Mouse (Mus musculus) heart, embryonic 11.5 days (tissue): ENCODE measurements around the gene Actn4. TPM values are rescaled to one million over a fixed set of nuclear protein-coding genes. Genes with fewer than 3 reads are reported as not detected.

Experiments
- ATAC-seq: fragments of 200-750 bp; cut with Nextera tagmentation; replicated peaks from 2 replicates; pipeline ENCODE4 v1.8.0; 2017; ENCODE audit warnings: moderate library complexity; ENCODE audit not compliant: insufficient number of reproducible peaks, low FRiP score, low TSS enrichment
- H3K27ac ChIP-seq: fragments of 300-500 bp; sonication (generic); 2 replicates; pipeline ENCODE4 v1.5.1; 2014; ENCODE audit warnings: mild to moderate bottlenecking, low read depth, low read length
- H3K27me3 ChIP-seq: fragments of 300-500 bp; sonication (generic); 2 replicates; pipeline ENCODE4 v1.6.1; 2014; ENCODE audit warnings: mild to moderate bottlenecking, low read length, mixed read lengths; ENCODE audit not compliant: control insufficient read depth, insufficient read depth
- H3K36me3 ChIP-seq: fragments of 300-500 bp; sonication (generic); 2 replicates; pipeline ENCODE4 v1.6.1; 2014; ENCODE audit warnings: mild to moderate bottlenecking, low read length, moderate library complexity, mixed read lengths; ENCODE audit not compliant: control insufficient read depth, insufficient read depth
- H3K4me1 ChIP-seq: fragments of 300-500 bp; sonication (generic); 2 replicates; pipeline ENCODE4 v1.6.1; 2014; ENCODE audit warnings: low read length; ENCODE audit not compliant: control insufficient read depth, insufficient read depth
- H3K4me2 ChIP-seq: fragments of 300-500 bp; sonication (generic); 2 replicates; pipeline ENCODE4 v1.6.1; 2014; ENCODE audit warnings: mild to moderate bottlenecking, moderate library complexity
- H3K4me3 ChIP-seq: fragments of 300-500 bp; sonication (generic); 2 replicates; pipeline ENCODE4 v1.5.1; 2014; ENCODE audit warnings: low read depth, low read length
- H3K9ac ChIP-seq: fragments of 300-500 bp; sonication (generic); 2 replicates; pipeline ENCODE4 v1.6.1; 2014; ENCODE audit warnings: mild to moderate bottlenecking, low read depth, low read length, moderate library complexity
- H3K9me3 ChIP-seq: fragments of 300-500 bp; sonication (generic); replicated peaks from 2 replicates; pipeline ENCODE4 v1.6.1; 2016; ENCODE audit warnings: low read length; ENCODE audit not compliant: control insufficient read depth
- WGBS: fragments of 180-500 bp; shearing (Covaris S2); extraction: QIAGEN DNeasy Blood & Tissue Kit; methylation state at CpG from one replicate; pipeline ENCODE4 v1.1.7; 2014; ENCODE audit not compliant: insufficient replicate concordance; 5-methylcytosine and 5-hydroxymethylcytosine counted together
- polyA plus RNA-seq: library from polyadenylated mRNA; unstranded; fragments of >200 nt; fragmentation: Nextera tagmentation; extraction: Ambion mirVana; gene quantifications from 2 replicates; pipeline ENCODE4 v1.2.1, GENCODE M21; 2014

The Actn4 gene
- polyA plus RNA-seq, 1 experiment from 2014 or later: 227 TPM

GRCm38 (mm10) chr7:28902180-28902579 lies 60.0 kb downstream of the Actn4 start:
- Histone ChIP-seq H3K4me2 (no peak overlapping the region), H3K27ac (peak overlapping the region; percentile 81), H3K4me3 (no peak overlapping the region), H3K27me3 (no peaks in the 10 kb centered on the region), H3K4me1 (peaks cover 29% of the 10 kb centered on the region), H3K9me3 (no peaks in the 10 kb centered on the region; the same call in 1 of the 2 replicates), H3K9ac (0 out of 2 replicates have a peak overlapping the region, but pooled peaks have one; percentile 1), H3K36me3 (peaks cover 93% of the 10 kb centered on the region)
- 94% methylated on average over 6 of the region's 6 CpGs for WGBS
- no peak for ATAC-seq

DNA sequence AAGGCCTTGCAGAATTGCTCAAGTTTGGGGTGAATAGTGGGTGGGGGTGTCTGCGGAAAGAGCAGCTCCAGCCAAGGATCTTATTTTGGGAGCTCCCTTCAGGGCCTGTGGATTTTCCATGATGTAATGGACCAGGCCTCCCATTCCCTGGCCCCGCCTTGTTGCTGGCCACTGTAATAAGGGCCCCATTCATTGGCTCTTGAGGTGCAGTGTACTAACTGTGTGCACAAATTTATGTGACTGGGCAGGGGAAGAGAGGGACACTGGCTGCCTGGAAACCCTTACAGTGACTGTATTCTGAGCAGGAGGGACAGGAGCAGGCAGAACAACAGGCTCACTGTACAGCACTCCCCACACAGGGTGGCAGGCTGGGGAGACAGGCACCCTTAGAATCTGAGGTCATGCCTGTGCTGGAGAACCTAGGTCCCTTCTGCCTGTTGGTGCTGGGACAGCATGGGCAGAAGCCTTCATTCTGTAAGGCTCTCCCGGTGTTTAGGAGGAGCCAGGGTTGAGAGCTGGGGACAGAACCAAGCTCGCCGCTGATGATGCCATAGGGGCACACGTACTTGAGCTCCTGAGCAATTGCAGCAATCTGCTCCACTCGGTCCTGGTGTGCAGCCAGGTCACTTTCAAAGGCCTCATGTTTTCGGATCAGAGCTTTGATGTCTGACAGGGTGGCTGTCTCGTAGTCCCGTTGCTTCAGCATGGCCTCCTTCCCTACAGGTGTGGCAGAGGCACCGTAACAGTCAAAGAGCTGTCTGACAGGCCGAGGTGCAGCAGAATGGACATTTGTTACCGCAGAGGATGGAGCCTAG lies 60.6 kb downstream of the Actn4 start:
- peaks cover 29% of the 10 kb centered on the region for H3K4me1 ChIP-seq
- H3K4me3 ChIP-seq: no peak overlapping the region
- WGBS: 85% methylated on average over 13 of the region's 13 CpGs
- H3K4me2 ChIP-seq: no peak overlapping the region
- H3K36me3 ChIP-seq: peaks cover 93% of the 10 kb centered on the region
- peak overlapping the region; percentile 54; the same call in 1 of the 2 replicates for H3K9ac ChIP-seq
- peak overlapping the region; percentile 81 for H3K27ac ChIP-seq
- H3K9me3 ChIP-seq: no peaks in the 10 kb centered on the region; the same call in 1 of the 2 replicates
- peak; percentile 44; the same call in 1 of the 2 replicates for ATAC-seq
- H3K27me3 ChIP-seq: no peaks in the 10 kb centered on the region

- ATAC-seq: no peak
- Histone ChIP-seq H3K27ac (no peak overlapping the region), H3K4me2 (no peak overlapping the region), H3K36me3 (peaks cover 91% of the 10 kb centered on the region), H3K4me3 (no peak overlapping the region), H3K27me3 (no peaks in the 10 kb centered on the region), H3K9ac (no peak overlapping the region), H3K4me1 (peaks cover 44% of the 10 kb centered on the region), H3K9me3 (no peaks in the 10 kb centered on the region; the same call in 1 of the 2 replicates)
- 90% methylated on average over 4 of the region's 4 CpGs for WGBS
These were observed 62.2 kb downstream of the Actn4 start for GRCm38 (mm10) chr7:28899972-28900371.

DNA sequence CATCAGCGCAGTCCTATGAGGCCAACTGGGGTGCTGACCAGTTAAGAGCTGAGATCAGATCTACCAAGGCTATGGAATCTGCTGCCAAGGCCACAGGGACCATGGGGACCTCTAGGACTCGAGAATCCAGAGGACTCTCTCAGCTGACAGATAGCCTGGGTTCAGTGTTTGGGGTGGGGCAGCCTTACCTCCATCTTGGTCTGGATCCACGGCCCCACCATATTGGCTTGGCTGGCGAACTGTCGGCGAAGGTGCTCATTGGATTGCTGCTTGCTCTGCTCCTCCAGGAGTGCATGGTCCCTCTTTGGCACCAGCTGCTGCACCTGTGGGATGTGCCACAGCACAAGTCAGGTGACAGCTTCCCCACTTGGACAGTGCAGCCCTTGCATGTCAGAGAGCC lies 64.5 kb downstream of the Actn4 start:
- Histone ChIP-seq H3K27me3 (no peaks in the 10 kb centered on the region), H3K9me3 (no peaks in the 10 kb centered on the region; the same call in 1 of the 2 replicates), H3K36me3 (peaks cover 80% of the 10 kb centered on the region), H3K4me1 (peaks cover 39% of the 10 kb centered on the region), H3K27ac (no peak overlapping the region), H3K9ac (no peak overlapping the region), H3K4me3 (no peak overlapping the region), H3K4me2 (no peak overlapping the region)
- 93% methylated on average over 6 of the region's 6 CpGs for WGBS
- no peak for ATAC-seq

- WGBS: 12% methylated on average over 5 of the region's 5 CpGs
- peaks cover 69% of the 10 kb centered on the region for H3K36me3 ChIP-seq
- peak; percentile 74 for ATAC-seq
- H3K27ac ChIP-seq: peak overlapping the region; percentile 90
- H3K4me1 ChIP-seq: peaks cover 27% of the 10 kb centered on the region
- peak overlapping the region; percentile 52 for H3K4me2 ChIP-seq
- H3K9ac ChIP-seq: peak overlapping the region; percentile 69
- no peaks in the 10 kb centered on the region for H3K9me3 ChIP-seq
- no peaks in the 10 kb centered on the region for H3K27me3 ChIP-seq
- H3K4me3 ChIP-seq: peak overlapping the region; percentile 12
These were observed 67.2 kb downstream of the Actn4 start for GRCm38 (mm10) chr7:28894942-28895341.

- H3K4me2 ChIP-seq: no peak overlapping the region
- H3K4me3 ChIP-seq: no peak overlapping the region
- H3K9ac ChIP-seq: no peak overlapping the region
- H3K36me3 ChIP-seq: peaks cover 59% of the 10 kb centered on the region
- H3K4me1 ChIP-seq: peaks cover 37% of the 10 kb centered on the region
- H3K9me3 ChIP-seq: no peaks in the 10 kb centered on the region
- 28% methylated on average over 7 of the region's 7 CpGs for WGBS
- no peak for ATAC-seq
- H3K27me3 ChIP-seq: peaks cover 4% of the 10 kb centered on the region; the same call in 1 of the 2 replicates
- H3K27ac ChIP-seq: peak overlapping the region; percentile 90; the same call in 1 of the 2 replicates
These were observed 68.4 kb downstream of the Actn4 start for GRCm38 (mm10) chr7:28893643-28894265.

- H3K4me2 ChIP-seq: no peak overlapping the region
- H3K27me3 ChIP-seq: peaks cover 14% of the 10 kb centered on the region
- H3K9ac ChIP-seq: no peak overlapping the region
- H3K27ac ChIP-seq: no peak overlapping the region
- peaks cover 44% of the 10 kb centered on the region for H3K4me1 ChIP-seq
- peaks cover 48% of the 10 kb centered on the region for H3K36me3 ChIP-seq
- H3K4me3 ChIP-seq: no peak overlapping the region
- WGBS: 93% methylated on average over 17 of the region's 17 CpGs
- ATAC-seq: no peak
- no peaks in the 10 kb centered on the region for H3K9me3 ChIP-seq
These were observed 69.5 kb downstream of the Actn4 start for GRCm38 (mm10) chr7:28892601-28893000.

DNA sequence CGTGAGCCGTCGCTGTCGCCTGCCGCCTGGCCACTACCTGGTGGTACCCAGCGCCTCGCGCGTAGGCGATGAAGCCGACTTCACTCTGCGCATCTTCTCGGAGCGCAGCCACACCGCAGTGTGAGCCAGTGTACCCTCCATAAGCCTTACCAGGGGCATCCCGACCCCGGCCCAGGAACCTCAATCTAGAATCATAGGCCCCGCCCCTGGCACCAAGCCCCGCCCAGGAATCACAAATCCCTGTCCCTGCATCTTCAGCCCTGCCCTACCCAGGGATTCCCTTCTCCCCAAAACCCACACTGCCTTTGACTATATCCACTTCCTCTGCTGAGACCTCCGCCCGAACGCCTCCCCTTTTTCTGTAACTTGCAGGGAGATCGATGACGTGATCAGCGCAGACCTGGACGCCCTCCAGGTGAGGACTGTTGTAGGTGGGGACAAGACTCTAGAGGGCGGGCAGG lies 73.4 kb downstream of the Actn4 start:
- no peaks in the 10 kb centered on the region for H3K9me3 ChIP-seq
- H3K27me3 ChIP-seq: peaks cover 18% of the 10 kb centered on the region
- ATAC-seq: 0 out of 2 replicates have a peak, but pooled peaks have one; percentile 5
- H3K4me2 ChIP-seq: peak overlapping the region; percentile 63
- H3K4me1 ChIP-seq: peaks cover 17% of the 10 kb centered on the region
- H3K9ac ChIP-seq: peak overlapping the region; percentile 4
- WGBS: 4% methylated on average over 27 of the region's 27 CpGs
- peak overlapping the region; percentile 27 for H3K4me3 ChIP-seq
- no peak overlapping the region for H3K27ac ChIP-seq
- peaks cover 19% of the 10 kb centered on the region for H3K36me3 ChIP-seq
